Mouse (Mus musculus): ENCODE data around the gene Zfp768. TPM values are rescaled to one million over a fixed set of nuclear protein-coding genes. Genes with fewer than 3 reads are reported as not detected.

Zfp768 gene
- polyA plus RNA-seq, 1 experiment from 2014 or later = 21.9 TPM

GRCm38 (mm10) chr7:127361449-127361848 lies 16.1 kb upstream of the Zfp768 start:
- 38% methylated on average over 13 of the region's 13 CpGs for WGBS
- H3K27ac ChIP-seq (ENCODE audit: low read length) = peak overlapping the region; percentile 66
- peaks cover 10% of the 10 kb centered on the region for H3K4me1 ChIP-seq (ENCODE audit: control insufficient read depth, insufficient read depth, low read length)
- H3K36me3 ChIP-seq (ENCODE audit: control insufficient read depth, insufficient read depth, low read length) = no peaks in the 10 kb centered on the region
- no peak overlapping the region for H3K9ac ChIP-seq (ENCODE audit: low read depth, low read length)
- H3K9me3 ChIP-seq (ENCODE audit: control insufficient read depth, low read length) = no peaks in the 10 kb centered on the region
- H3K4me2 ChIP-seq (ENCODE audit: low read depth, low read length) = no peak overlapping the region
- ATAC-seq = peak; percentile 89
- no peaks in the 10 kb centered on the region for H3K27me3 ChIP-seq (replicated peaks; ENCODE audit: control insufficient read depth, insufficient read depth, low read length)
- H3K4me3 ChIP-seq (ENCODE audit: low read length) = no peak overlapping the region

GRCm38 (mm10) chr7:127360265-127360664 lies 14.9 kb upstream of the Zfp768 start:
- Histone ChIP-seq H3K27ac (ENCODE audit: low read length) (0 out of 2 replicates have a peak overlapping the region, but pooled peaks have one; percentile 11), H3K9ac (ENCODE audit: low read depth, low read length) (no peak overlapping the region), H3K4me1 (ENCODE audit: control insufficient read depth, insufficient read depth, low read length) (peaks cover 10% of the 10 kb centered on the region), H3K4me3 (ENCODE audit: low read length) (no peak overlapping the region), H3K36me3 (ENCODE audit: control insufficient read depth, insufficient read depth, low read length) (no peaks in the 10 kb centered on the region), H3K4me2 (ENCODE audit: low read depth, low read length) (no peak overlapping the region), H3K9me3 (ENCODE audit: control insufficient read depth, low read length) (no peaks in the 10 kb centered on the region), H3K27me3 (replicated peaks; ENCODE audit: control insufficient read depth, insufficient read depth, low read length) (no peaks in the 10 kb centered on the region)
- ATAC-seq = peak; percentile 72
- 46% methylated on average over 4 of the region's 4 CpGs for WGBS

- H3K4me1 ChIP-seq (ENCODE audit: control insufficient read depth, insufficient read depth, low read length) = peaks cover 6% of the 10 kb centered on the region
- H3K4me2 ChIP-seq (ENCODE audit: low read depth, low read length) = no peak overlapping the region
- WGBS = 75% methylated on average over 4 of the region's 4 CpGs
- no peak overlapping the region for H3K9ac ChIP-seq (ENCODE audit: low read depth, low read length)
- no peaks in the 10 kb centered on the region for H3K27me3 ChIP-seq (replicated peaks; ENCODE audit: control insufficient read depth, insufficient read depth, low read length)
- H3K27ac ChIP-seq (ENCODE audit: low read length) = no peak overlapping the region
- no peaks in the 10 kb centered on the region for H3K36me3 ChIP-seq (ENCODE audit: control insufficient read depth, insufficient read depth, low read length)
- no peak for ATAC-seq
- H3K9me3 ChIP-seq (ENCODE audit: control insufficient read depth, low read length) = no peaks in the 10 kb centered on the region
- H3K4me3 ChIP-seq (ENCODE audit: low read length) = no peak overlapping the region
Observed at GRCm38 (mm10) chr7:127358472-127358871, 13.1 kb upstream of the Zfp768 start.

GRCm38 (mm10) chr7:127357871-127358270 lies 12.5 kb upstream of the Zfp768 start:
- no peak overlapping the region for H3K27ac ChIP-seq (ENCODE audit: low read length)

GRCm38 (mm10) chr7:127355796-127356195 lies 10.4 kb upstream of the Zfp768 start:
- H3K4me2 ChIP-seq (ENCODE audit: low read depth, low read length) = no peak overlapping the region
- ATAC-seq = peak; percentile 49; the same call in 1 of the 2 replicates
- no peaks in the 10 kb centered on the region for H3K4me1 ChIP-seq (ENCODE audit: control insufficient read depth, insufficient read depth, low read length)
- no peaks in the 10 kb centered on the region for H3K9me3 ChIP-seq (ENCODE audit: control insufficient read depth, low read length)
- H3K4me3 ChIP-seq (ENCODE audit: low read length) = no peak overlapping the region
- WGBS = 49% methylated on average over 3 of the region's 3 CpGs
- no peak overlapping the region for H3K27ac ChIP-seq (ENCODE audit: low read length)
- no peaks in the 10 kb centered on the region for H3K27me3 ChIP-seq (replicated peaks; ENCODE audit: control insufficient read depth, insufficient read depth, low read length)
- H3K9ac ChIP-seq (ENCODE audit: low read depth, low read length) = no peak overlapping the region
- no peaks in the 10 kb centered on the region for H3K36me3 ChIP-seq (ENCODE audit: control insufficient read depth, insufficient read depth, low read length)

More at GRCm38 (mm10) chr7:127357871-127358270, 12.5 kb upstream of the Zfp768 start:
- H3K4me1 ChIP-seq (ENCODE audit: control insufficient read depth, insufficient read depth, low read length) = peaks cover 4% of the 10 kb centered on the region; the same call in 1 of the 2 replicates
- no peaks in the 10 kb centered on the region for H3K9me3 ChIP-seq (ENCODE audit: control insufficient read depth, low read length)
- WGBS = 70% methylated on average over 2 of the region's 2 CpGs
- no peak for ATAC-seq
- no peak overlapping the region for H3K9ac ChIP-seq (ENCODE audit: low read depth, low read length)
- H3K27me3 ChIP-seq (replicated peaks; ENCODE audit: control insufficient read depth, insufficient read depth, low read length) = no peaks in the 10 kb centered on the region
- H3K4me3 ChIP-seq (ENCODE audit: low read length) = no peak overlapping the region
- H3K36me3 ChIP-seq (ENCODE audit: control insufficient read depth, insufficient read depth, low read length) = no peaks in the 10 kb centered on the region
- no peak overlapping the region for H3K4me2 ChIP-seq (ENCODE audit: low read depth, low read length)

- peaks cover 6% of the 10 kb centered on the region; the same call in 1 of the 2 replicates for H3K4me1 ChIP-seq (ENCODE audit: control insufficient read depth, insufficient read depth, low read length)
- 87% methylated on average over 5 of the region's 5 CpGs for WGBS
- no peak overlapping the region for H3K9ac ChIP-seq (ENCODE audit: low read depth, low read length)
Observed at GRCm38 (mm10) chr7:127351230-127352004, 6.0 kb upstream of the Zfp768 start.

GRCm38 (mm10) chr7:127346676-127347075 lies 1.3 kb upstream of the Zfp768 start:
- no peaks in the 10 kb centered on the region for H3K27me3 ChIP-seq (replicated peaks; ENCODE audit: control insufficient read depth, insufficient read depth, low read length)
- peaks cover 12% of the 10 kb centered on the region for H3K36me3 ChIP-seq (ENCODE audit: control insufficient read depth, insufficient read depth, low read length)
- no peaks in the 10 kb centered on the region for H3K9me3 ChIP-seq (ENCODE audit: control insufficient read depth, low read length)
- peak; percentile 64 for ATAC-seq
- peaks cover 25% of the 10 kb centered on the region for H3K4me1 ChIP-seq (ENCODE audit: control insufficient read depth, insufficient read depth, low read length)
- WGBS = 10% methylated on average over 8 of the region's 8 CpGs
- no peak overlapping the region for H3K9ac ChIP-seq (ENCODE audit: low read depth, low read length)
- H3K4me3 ChIP-seq (ENCODE audit: low read length) = peak overlapping the region; percentile 92
- peak overlapping the region; percentile 97 for H3K27ac ChIP-seq (ENCODE audit: low read length)
- peak overlapping the region; percentile 84 for H3K4me2 ChIP-seq (ENCODE audit: low read depth, low read length)

More at GRCm38 (mm10) chr7:127351230-127352004, 6.0 kb upstream of the Zfp768 start:
- no peak for ATAC-seq
- Histone ChIP-seq H3K27ac (ENCODE audit: low read length) (no peak overlapping the region), H3K4me2 (ENCODE audit: low read depth, low read length) (no peak overlapping the region), H3K4me3 (ENCODE audit: low read length) (no peak overlapping the region), H3K27me3 (replicated peaks; ENCODE audit: control insufficient read depth, insufficient read depth, low read length) (no peaks in the 10 kb centered on the region), H3K9me3 (ENCODE audit: control insufficient read depth, low read length) (no peaks in the 10 kb centered on the region), H3K36me3 (ENCODE audit: control insufficient read depth, insufficient read depth, low read length) (no peaks in the 10 kb centered on the region)

- Histone ChIP-seq H3K9ac (ENCODE audit: low read depth, low read length) (peak overlapping the region; percentile 97), H3K36me3 (ENCODE audit: control insufficient read depth, insufficient read depth, low read length) (peaks cover 12% of the 10 kb centered on the region), H3K4me1 (ENCODE audit: control insufficient read depth, insufficient read depth, low read length) (peaks cover 25% of the 10 kb centered on the region), H3K4me3 (ENCODE audit: low read length) (peak overlapping the region; percentile 92), H3K27ac (ENCODE audit: low read length) (peak overlapping the region; percentile 97), H3K27me3 (replicated peaks; ENCODE audit: control insufficient read depth, insufficient read depth, low read length) (no peaks in the 10 kb centered on the region), H3K4me2 (ENCODE audit: low read depth, low read length) (peak overlapping the region; percentile 84), H3K9me3 (ENCODE audit: control insufficient read depth, low read length) (no peaks in the 10 kb centered on the region)
- peak; percentile 47 for ATAC-seq
- whole genome bisulfite sequencing = under 1% methylated on average over 42 of the region's 42 CpGs
Observed at GRCm38 (mm10) chr7:127345092-127345491, 297 bp downstream of the Zfp768 start.

GRCm38 (mm10) chr7:127344371-127344770 lies 1.0 kb downstream of the Zfp768 start:
- WGBS = 88% methylated on average over 8 of the region's 8 CpGs

More at GRCm38 (mm10) chr7:127344371-127344770, 1.0 kb downstream of the Zfp768 start:
- H3K4me3 ChIP-seq (ENCODE audit: low read length) = peak overlapping the region; percentile 92
- no peak overlapping the region for H3K27ac ChIP-seq (ENCODE audit: low read length)
- peaks cover 25% of the 10 kb centered on the region for H3K4me1 ChIP-seq (ENCODE audit: control insufficient read depth, insufficient read depth, low read length)
- H3K27me3 ChIP-seq (replicated peaks; ENCODE audit: control insufficient read depth, insufficient read depth, low read length) = no peaks in the 10 kb centered on the region
- no peak for ATAC-seq
- peak overlapping the region; percentile 84 for H3K4me2 ChIP-seq (ENCODE audit: low read depth, low read length)
- H3K9me3 ChIP-seq (ENCODE audit: control insufficient read depth, low read length) = no peaks in the 10 kb centered on the region
- peak overlapping the region; percentile 97 for H3K9ac ChIP-seq (ENCODE audit: low read depth, low read length)
- H3K36me3 ChIP-seq (ENCODE audit: control insufficient read depth, insufficient read depth, low read length) = peaks cover 12% of the 10 kb centered on the region

Measured in intestine, embryonic 16.5 days (tissue).